Mouse (Mus musculus): ENCODE results near the gene Olfr1240. TPM values are rescaled to one million over a fixed set of nuclear protein-coding genes. Genes with fewer than 3 reads are reported as not detected.

Gene Olfr1240
- polyA plus RNA-seq (2015; fragmentation: Nextera tagmentation; extraction: Ambion mirVana) = not detected in 2 replicates

- Histone ChIP-seq H3K27me3 (ENCODE audit: insufficient read depth, low read length) (no peaks in the 10 kb centered on the region), H3K36me3 (ENCODE audit: insufficient read depth, low read length) (no peaks in the 10 kb centered on the region), H3K4me3 (replicated peaks; ENCODE audit: low read depth, low read length) (no peak within 1 kb of the TSS), H3K27ac (no peak within 1 kb of the TSS), H3K4me1 (replicated peaks; ENCODE audit: insufficient read depth, low read length) (no peaks in the 10 kb centered on the region), H3K4me2 (ENCODE audit: low read length) (no peak within 1 kb of the TSS), H3K9me3 (replicated peaks; ENCODE audit: low read length) (no peaks in the 10 kb centered on the region), H3K9ac (ENCODE audit: low read depth, low read length) (no peak within 1 kb of the TSS)
- no peak for DNase-seq (ENCODE audit: low spot score)
- ATAC-seq (replicated peaks; ENCODE audit: low FRiP score, low read depth) = no peak
- WGBS = 72% methylated on average over 3 of the region's 3 CpGs
- no peak for TF ChIP-seq CTCF (IDR thresholded peaks at IDR 0.05; ENCODE audit: low read depth)
Observed at GRCm38 (mm10) chr2:89442900-89443299, at the start of gene Olfr1240. Olfr1240 (minus strand) TSS chr2:89443000.

GRCm38 (mm10) chr2:89487026-89487425, 44.2 kb upstream of the Olfr1240 start, which contains the start of gene Olfr1241:
Olfr1241 (minus strand) TSS chr2:89487126.
- no peak for TF ChIP-seq CTCF (IDR thresholded peaks at IDR 0.05; ENCODE audit: low read depth)
- DNase-seq (ENCODE audit: low spot score) (no peak), ATAC-seq (replicated peaks; ENCODE audit: low FRiP score, low read depth) (no peak)
- H3K9me3 ChIP-seq (replicated peaks; ENCODE audit: low read length) = no peaks in the 10 kb centered on the region
- no peaks in the 10 kb centered on the region for H3K36me3 ChIP-seq (ENCODE audit: insufficient read depth, low read length)
- no peak within 1 kb of the TSS for H3K4me3 ChIP-seq (replicated peaks; ENCODE audit: low read depth, low read length)
- no peaks in the 10 kb centered on the region for H3K27me3 ChIP-seq (ENCODE audit: insufficient read depth, low read length)
- no peak within 1 kb of the TSS for H3K4me2 ChIP-seq (ENCODE audit: low read length)
- no peak within 1 kb of the TSS for H3K27ac ChIP-seq
- H3K4me1 ChIP-seq (replicated peaks; ENCODE audit: insufficient read depth, low read length) = no peaks in the 10 kb centered on the region
- H3K9ac ChIP-seq (ENCODE audit: low read depth, low read length) = no peak within 1 kb of the TSS

GRCm38 (mm10) chr2:89420307-89420706, 22.5 kb downstream of the Olfr1240 start, which contains the start of gene Olfr1239:
Olfr1239 (minus strand) TSS chr2:89420407.
- WGBS = 91% methylated on average over 2 of the region's 2 CpGs
- Histone ChIP-seq H3K27ac (no peak within 1 kb of the TSS), H3K9ac (ENCODE audit: low read depth, low read length) (no peak within 1 kb of the TSS), H3K4me1 (replicated peaks; ENCODE audit: insufficient read depth, low read length) (no peaks in the 10 kb centered on the region), H3K9me3 (replicated peaks; ENCODE audit: low read length) (no peaks in the 10 kb centered on the region), H3K4me3 (replicated peaks; ENCODE audit: low read depth, low read length) (no peak within 1 kb of the TSS), H3K27me3 (ENCODE audit: insufficient read depth, low read length) (no peaks in the 10 kb centered on the region), H3K36me3 (ENCODE audit: insufficient read depth, low read length) (no peaks in the 10 kb centered on the region), H3K4me2 (ENCODE audit: low read length) (no peak within 1 kb of the TSS)
- DNase-seq (ENCODE audit: low spot score) (no peak), ATAC-seq (replicated peaks; ENCODE audit: low FRiP score, low read depth) (no peak)
- no peak for TF ChIP-seq CTCF (IDR thresholded peaks at IDR 0.05; ENCODE audit: low read depth)

- Histone ChIP-seq H3K4me3 (replicated peaks; ENCODE audit: low read depth, low read length) (no peak overlapping the region), H3K27ac (no peak overlapping the region), H3K9me3 (replicated peaks; ENCODE audit: low read length) (no peaks in the 10 kb centered on the region), H3K4me2 (ENCODE audit: low read length) (no peak overlapping the region), H3K9ac (ENCODE audit: low read depth, low read length) (no peak overlapping the region), H3K4me1 (replicated peaks; ENCODE audit: insufficient read depth, low read length) (no peaks in the 10 kb centered on the region), H3K36me3 (ENCODE audit: insufficient read depth, low read length) (no peaks in the 10 kb centered on the region), H3K27me3 (ENCODE audit: insufficient read depth, low read length) (no peaks in the 10 kb centered on the region)
- no peak for TF ChIP-seq CTCF (IDR thresholded peaks at IDR 0.05; ENCODE audit: low read depth)
- no peak for DNase-seq (ENCODE audit: low spot score)
- WGBS = 84% methylated on average over 1 of the region's 1 CpGs
- ATAC-seq (replicated peaks; ENCODE audit: low FRiP score, low read depth) = no peak; the same call in 1 of the 2 replicates
Observed at GRCm38 (mm10) chr2:89414557-89414956, 28.2 kb downstream of the Olfr1240 start.

GRCm38 (mm10) chr2:89409576-89409975, 33.2 kb downstream of the Olfr1240 start, which contains the start of gene Olfr1238:
Olfr1238 (minus strand) TSS chr2:89409676.
- no peak for DNase-seq (ENCODE audit: low spot score)

GRCm38 (mm10) chr2:89400882-89401281, 41.9 kb downstream of the Olfr1240 start:
- Histone ChIP-seq H3K9me3 (replicated peaks; ENCODE audit: low read length) (no peaks in the 10 kb centered on the region), H3K36me3 (ENCODE audit: insufficient read depth, low read length) (no peaks in the 10 kb centered on the region), H3K4me1 (replicated peaks; ENCODE audit: insufficient read depth, low read length) (no peaks in the 10 kb centered on the region), H3K4me2 (ENCODE audit: low read length) (no peak overlapping the region), H3K9ac (ENCODE audit: low read depth, low read length) (no peak overlapping the region), H3K4me3 (replicated peaks; ENCODE audit: low read depth, low read length) (no peak overlapping the region), H3K27ac (no peak overlapping the region), H3K27me3 (ENCODE audit: insufficient read depth, low read length) (no peaks in the 10 kb centered on the region)
- WGBS = 85% methylated on average over 1 of the region's 1 CpGs
- DNase-seq (ENCODE audit: low spot score) (no peak), ATAC-seq (replicated peaks; ENCODE audit: low FRiP score, low read depth) (no peak)
- TF ChIP-seq CTCF (IDR thresholded peaks at IDR 0.05; ENCODE audit: low read depth) = no peak

More at GRCm38 (mm10) chr2:89409576-89409975, 33.2 kb downstream of the Olfr1240 start, which contains the start of gene Olfr1238:
- H3K4me1 ChIP-seq (replicated peaks; ENCODE audit: insufficient read depth, low read length) = no peaks in the 10 kb centered on the region
- H3K9me3 ChIP-seq (replicated peaks; ENCODE audit: low read length) = no peaks in the 10 kb centered on the region
- H3K4me3 ChIP-seq (replicated peaks; ENCODE audit: low read depth, low read length) = no peak within 1 kb of the TSS
- 92% methylated on average over 2 of the region's 2 CpGs for WGBS
- no peak for ATAC-seq (replicated peaks; ENCODE audit: low FRiP score, low read depth)
- H3K36me3 ChIP-seq (ENCODE audit: insufficient read depth, low read length) = no peaks in the 10 kb centered on the region
- H3K9ac ChIP-seq (ENCODE audit: low read depth, low read length) = no peak within 1 kb of the TSS
- no peak within 1 kb of the TSS for H3K4me2 ChIP-seq (ENCODE audit: low read length)
- H3K27me3 ChIP-seq (ENCODE audit: insufficient read depth, low read length) = no peaks in the 10 kb centered on the region
- no peak for TF ChIP-seq CTCF (IDR thresholded peaks at IDR 0.05; ENCODE audit: low read depth)
- H3K27ac ChIP-seq = no peak within 1 kb of the TSS

Other genes with a start within 250 kb of the Olfr1240 start
- not detected in 2 replicates for gene Olfr1226, start 243.0 kb downstream of the Olfr1240 start, polyA plus RNA-seq (2015; fragmentation: Nextera tagmentation; extraction: Ambion mirVana)
- gene Olfr1228, start 188.9 kb downstream of the Olfr1240 start, polyA plus RNA-seq (2015; fragmentation: Nextera tagmentation; extraction: Ambion mirVana) = not detected in 2 replicates
- not detected in 2 replicates for gene Olfr1229, start 155.0 kb downstream of the Olfr1240 start, polyA plus RNA-seq (2015; fragmentation: Nextera tagmentation; extraction: Ambion mirVana)
- not detected in 2 replicates for gene Olfr1230, start 145.7 kb downstream of the Olfr1240 start, polyA plus RNA-seq (2015; fragmentation: Nextera tagmentation; extraction: Ambion mirVana)
- gene Olfr1231, start 135.9 kb downstream of the Olfr1240 start, polyA plus RNA-seq (2015; fragmentation: Nextera tagmentation; extraction: Ambion mirVana) = not detected in 2 replicates
- not detected in 2 replicates for gene Olfr1232, start 113.3 kb downstream of the Olfr1240 start, polyA plus RNA-seq (2015; fragmentation: Nextera tagmentation; extraction: Ambion mirVana)
- not detected in 2 replicates for gene Olfr1233, start 100.6 kb downstream of the Olfr1240 start, polyA plus RNA-seq (2015; fragmentation: Nextera tagmentation; extraction: Ambion mirVana)
- not detected in 2 replicates for gene Olfr1234, start 78.1 kb downstream of the Olfr1240 start, polyA plus RNA-seq (2015; fragmentation: Nextera tagmentation; extraction: Ambion mirVana)
- gene Olfr1238, start 33.3 kb downstream of the Olfr1240 start, polyA plus RNA-seq (2015; fragmentation: Nextera tagmentation; extraction: Ambion mirVana) = not detected in 2 replicates
- not detected in 2 replicates for gene Olfr1239, start 22.6 kb downstream of the Olfr1240 start, polyA plus RNA-seq (2015; fragmentation: Nextera tagmentation; extraction: Ambion mirVana)
- not detected in 2 replicates for gene Olfr1241, start 44.1 kb upstream of the Olfr1240 start, polyA plus RNA-seq (2015; fragmentation: Nextera tagmentation; extraction: Ambion mirVana)
- gene Olfr1242, start 55.3 kb upstream of the Olfr1240 start, polyA plus RNA-seq (2015; fragmentation: Nextera tagmentation; extraction: Ambion mirVana) = not detected in 2 replicates
- gene Olfr1243, start 88.5 kb upstream of the Olfr1240 start, polyA plus RNA-seq (2015; fragmentation: Nextera tagmentation; extraction: Ambion mirVana) = not detected in 2 replicates
- gene Olfr1245, start 135.4 kb upstream of the Olfr1240 start, polyA plus RNA-seq (2015; fragmentation: Nextera tagmentation; extraction: Ambion mirVana) = not detected in 2 replicates
- gene Olfr1246, start 150.2 kb upstream of the Olfr1240 start, polyA plus RNA-seq (2015; fragmentation: Nextera tagmentation; extraction: Ambion mirVana) = not detected in 2 replicates
- not detected in 2 replicates for gene Olfr1247, start 171.1 kb upstream of the Olfr1240 start, polyA plus RNA-seq (2015; fragmentation: Nextera tagmentation; extraction: Ambion mirVana)
- gene Olfr1248, start 175.2 kb upstream of the Olfr1240 start, polyA plus RNA-seq (2015; fragmentation: Nextera tagmentation; extraction: Ambion mirVana) = not detected in 2 replicates
- not detected in 2 replicates for gene Olfr1249, start 192.0 kb upstream of the Olfr1240 start, polyA plus RNA-seq (2015; fragmentation: Nextera tagmentation; extraction: Ambion mirVana)
- not detected in 2 replicates for gene Olfr1250, start 218.5 kb upstream of the Olfr1240 start, polyA plus RNA-seq (2015; fragmentation: Nextera tagmentation; extraction: Ambion mirVana)
- not detected in 2 replicates for gene Olfr1251, start 228.9 kb upstream of the Olfr1240 start, polyA plus RNA-seq (2015; fragmentation: Nextera tagmentation; extraction: Ambion mirVana)